Mouse (Mus musculus) C2C12 (cell line): Measurements from ENCODE around the gene Glis3. TPM values are rescaled to one million over a fixed set of nuclear protein-coding genes. Genes with fewer than 3 reads are reported as not detected.

ENCODE experiments used
- H3K27me3 ChIP-seq: one replicate; pipeline ENCODE4 v1.6.1; 2011; ENCODE audit not compliant: control insufficient read depth, insufficient read depth, insufficient read length
- H3K36me3 ChIP-seq: one replicate; pipeline ENCODE4 v1.6.1; 2011; ENCODE audit not compliant: control insufficient read depth, insufficient read depth
- H3K4me3 ChIP-seq: one replicate; pipeline ENCODE4 v1.5.1; 2011; ENCODE audit warnings: mild to moderate bottlenecking, control low read depth; ENCODE audit not compliant: poor library complexity, insufficient read depth, severe bottlenecking
- H3K79me2 ChIP-seq: one replicate; pipeline ENCODE4 v1.6.1; 2011; ENCODE audit not compliant: control insufficient read depth, insufficient read depth
- H3K79me3 ChIP-seq: one replicate; pipeline ENCODE4 v1.6.1; 2011; ENCODE audit warnings: low read depth, control low read depth
- H3ac ChIP-seq: one replicate; pipeline ENCODE3; 2011; ENCODE audit warnings: low read depth; ENCODE audit not compliant: control insufficient read depth, insufficient read length
- CEBPB ChIP-seq: IDR thresholded peaks from one replicate; pipeline ENCODE4 v1.6.1; 2011; ENCODE audit warnings: low read depth, mild to moderate bottlenecking, control low read depth, moderate library complexity
- CTCF ChIP-seq: IDR thresholded peaks from one replicate; pipeline ENCODE4 v1.5.1; 2011; ENCODE audit not compliant: control insufficient read depth, insufficient read depth, insufficient read length
- FOSL1 ChIP-seq: IDR thresholded peaks from one replicate; pipeline ENCODE4 v1.8.0; 2011; ENCODE audit warnings: mild to moderate bottlenecking, low read length; ENCODE audit not compliant: poor library complexity, insufficient read depth, severe bottlenecking
- MAX ChIP-seq: IDR thresholded peaks from one replicate; pipeline ENCODE4 v1.6.1; 2011; ENCODE audit warnings: mild to moderate bottlenecking, control low read depth
- MYOD1 ChIP-seq: IDR thresholded peaks from one replicate; pipeline ENCODE4 v1.6.1; 2011; ENCODE audit warnings: low read depth; ENCODE audit not compliant: control insufficient read depth, insufficient read length
- MYOG ChIP-seq: IDR thresholded peaks from one replicate; pipeline ENCODE4 v1.6.1; 2011; ENCODE audit not compliant: control insufficient read depth, insufficient read length; ENCODE audit errors: extremely low read depth
- USF1 ChIP-seq: IDR thresholded peaks from one replicate; pipeline ENCODE4 v1.6.1; 2011; ENCODE audit warnings: low read depth, mild to moderate bottlenecking, control low read depth, moderate library complexity
- polyA plus RNA-seq: library from polyadenylated mRNA; unstranded; fragments of >200 nt; fragmentation: generic; extraction: Trizol; gene quantifications from one replicate; pipeline ENCODE4 v1.2.1, GENCODE M21; 2012; ENCODE audit warnings: missing spikeins

Glis3 gene
- polyA plus RNA-seq, 1 experiment: 2.9 TPM

DNA sequence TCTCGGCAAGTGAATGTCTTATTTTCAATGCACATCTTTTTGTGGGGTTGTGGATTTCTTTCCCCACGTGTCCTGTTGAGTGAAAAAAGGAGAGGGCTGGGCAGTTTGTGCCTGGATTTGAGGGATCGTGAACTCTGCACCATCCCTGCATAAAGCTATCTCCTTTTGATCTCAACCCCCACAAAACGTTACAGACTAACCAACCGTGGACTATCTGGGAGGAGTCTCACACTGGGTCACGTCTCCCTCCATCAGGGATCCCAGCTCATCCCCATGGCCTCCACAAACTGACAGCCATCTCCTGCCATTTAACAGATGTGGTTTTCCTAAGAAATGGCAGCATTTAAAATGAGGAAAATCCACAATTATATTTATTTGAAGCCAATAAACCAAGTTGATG is 174.5 kb downstream of the Glis3 start:
- Histone ChIP-seq H3K79me2 (no peaks in the 10 kb centered on the region), H3K79me3 (no peaks in the 10 kb centered on the region), H3K36me3 (no peaks in the 10 kb centered on the region), H3ac (no peak overlapping the region), H3K27me3 (no peaks in the 10 kb centered on the region), H3K4me3 (no peak overlapping the region)
- no peak for TF ChIP-seq MAX

DNA sequence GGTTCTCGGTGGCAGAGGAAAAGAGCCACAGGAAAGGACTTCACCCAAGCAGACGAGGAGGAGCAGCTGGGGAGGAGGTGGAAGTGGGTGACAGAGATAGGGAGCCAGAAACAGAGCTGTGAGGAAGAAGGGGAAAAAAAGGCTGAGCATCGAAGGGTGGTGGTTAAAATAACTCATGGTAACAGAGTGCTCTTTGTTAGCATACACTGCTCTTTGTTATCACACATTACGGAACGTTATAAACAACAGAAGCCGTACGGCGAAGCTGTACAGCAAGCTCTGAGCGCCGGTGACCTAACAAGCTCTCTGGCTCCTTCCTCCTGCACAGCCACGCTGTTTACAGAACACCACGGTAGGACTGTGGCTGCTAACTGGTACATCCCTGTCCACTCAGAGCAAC is 176.9 kb downstream of the Glis3 start:
- no peak overlapping the region for H3ac ChIP-seq
- no peaks in the 10 kb centered on the region for H3K79me2 ChIP-seq
- TF ChIP-seq MAX: no peak
- TF ChIP-seq CEBPB: no peak
- TF ChIP-seq FOSL1: no peak
- TF ChIP-seq MYOD1: no peak
- no peak for TF ChIP-seq CTCF
- no peak for TF ChIP-seq MYOG
- no peak for TF ChIP-seq USF1
- no peak overlapping the region for H3K4me3 ChIP-seq
- H3K36me3 ChIP-seq: no peaks in the 10 kb centered on the region
- no peaks in the 10 kb centered on the region for H3K27me3 ChIP-seq
- H3K79me3 ChIP-seq: no peaks in the 10 kb centered on the region

- H3K79me2 ChIP-seq: no peaks in the 10 kb centered on the region
- TF ChIP-seq FOSL1: no peak
- no peak for TF ChIP-seq MAX
- TF ChIP-seq CEBPB: no peak
- no peak for TF ChIP-seq CTCF
- no peak for TF ChIP-seq MYOG
- no peak for TF ChIP-seq MYOD1
- no peak for TF ChIP-seq USF1
- H3K36me3 ChIP-seq: no peaks in the 10 kb centered on the region
- no peak overlapping the region for H3ac ChIP-seq
- H3K79me3 ChIP-seq: no peaks in the 10 kb centered on the region
- no peak overlapping the region for H3K4me3 ChIP-seq
- H3K27me3 ChIP-seq: no peaks in the 10 kb centered on the region
These were observed 178.9 kb downstream of the Glis3 start for GRCm38 (mm10) chr19:28500975-28501374.

- Histone ChIP-seq H3K79me3 (no peaks in the 10 kb centered on the region), H3K4me3 (no peak overlapping the region), H3K36me3 (no peaks in the 10 kb centered on the region), H3K79me2 (no peaks in the 10 kb centered on the region), H3K27me3 (no peaks in the 10 kb centered on the region), H3ac (no peak overlapping the region)
- TF ChIP-seq MYOG (no peak), MAX (no peak), USF1 (no peak), CTCF (no peak), FOSL1 (no peak), CEBPB (no peak), MYOD1 (no peak)
These were observed 179.4 kb downstream of the Glis3 start for GRCm38 (mm10) chr19:28500505-28500904.

- TF ChIP-seq MAX (no peak), MYOG (no peak), USF1 (no peak), MYOD1 (no peak), CTCF (no peak), CEBPB (no peak), FOSL1 (no peak)
- Histone ChIP-seq H3K4me3 (no peak overlapping the region), H3K27me3 (no peaks in the 10 kb centered on the region), H3K79me3 (no peaks in the 10 kb centered on the region), H3K36me3 (no peaks in the 10 kb centered on the region), H3ac (no peak overlapping the region), H3K79me2 (no peaks in the 10 kb centered on the region)
These were observed 180.1 kb downstream of the Glis3 start for GRCm38 (mm10) chr19:28499786-28500185.

DNA sequence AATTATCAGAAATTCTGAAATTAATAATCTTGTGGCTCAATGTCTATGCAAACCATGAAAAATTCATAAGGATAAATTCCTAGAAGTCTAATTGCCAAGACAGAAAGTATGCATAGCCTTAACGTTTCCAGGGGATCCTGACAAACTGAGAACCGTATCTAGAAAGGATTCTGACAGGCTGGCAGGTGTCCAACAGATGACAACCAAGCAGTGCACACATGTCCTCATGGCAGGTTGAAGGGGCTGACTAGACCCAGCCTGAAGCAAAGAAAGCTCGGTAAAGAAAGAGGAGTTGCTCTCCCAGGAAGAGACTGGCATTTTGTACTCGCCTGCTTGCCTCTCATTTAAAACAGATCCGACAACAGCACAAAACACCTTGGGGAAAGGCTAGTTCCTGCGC is 184.0 kb downstream of the Glis3 start:
- H3K79me2 ChIP-seq: no peaks in the 10 kb centered on the region
- H3K27me3 ChIP-seq: no peaks in the 10 kb centered on the region
- H3K4me3 ChIP-seq: no peak overlapping the region
- no peak overlapping the region for H3ac ChIP-seq
- no peaks in the 10 kb centered on the region for H3K36me3 ChIP-seq
- TF ChIP-seq MYOG (no peak), CTCF (no peak), MYOD1 (no peak), CEBPB (no peak), USF1 (no peak), FOSL1 (no peak), MAX (no peak)
- H3K79me3 ChIP-seq: no peaks in the 10 kb centered on the region
